Mouse (Mus musculus): ENCODE data around the gene Fuom.

Fuom gene

DNA sequence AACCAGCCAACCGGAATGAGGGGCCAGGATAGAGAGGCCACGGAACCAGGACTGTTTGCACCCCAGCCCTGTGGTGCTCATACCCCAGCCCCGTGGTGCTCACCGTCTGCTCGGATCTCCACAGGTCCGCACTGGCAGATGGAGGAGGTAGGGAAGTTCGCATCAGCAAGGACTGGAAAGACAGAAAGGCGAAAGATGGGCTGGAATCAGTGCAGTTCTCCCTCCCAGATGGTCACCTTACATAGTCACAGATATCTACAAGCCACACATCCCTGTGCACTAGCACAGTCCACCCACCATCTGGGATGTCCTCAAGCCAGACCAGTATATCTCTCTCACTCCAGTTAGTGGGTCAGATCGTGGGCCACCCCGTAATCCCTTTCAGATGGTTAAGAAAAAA lies 743 bp downstream of the Fuom start:
- no peak for DNase-seq (ENCODE audit: low spot score in 2 of 2)

- no peak for DNase-seq (ENCODE audit: low spot score in 2 of 2)
Observed at GRCm38 (mm10) chr7:140098466-140098865, 3.8 kb downstream of the Fuom start.

- no peak for DNase-seq (ENCODE audit: low spot score in 2 of 2)
Observed at GRCm38 (mm10) chr7:140096055-140096454, 6.2 kb downstream of the Fuom start.

GRCm38 (mm10) chr7:140095556-140095955 lies 6.7 kb downstream of the Fuom start:
- no peak for DNase-seq (ENCODE audit: low spot score in 2 of 2)

GRCm38 (mm10) chr7:140094954-140095353 lies 7.3 kb downstream of the Fuom start:
- no peak for DNase-seq (ENCODE audit: low spot score in 2 of 2)

GRCm38 (mm10) chr7:140092924-140093528 lies 9.2 kb downstream of the Fuom start, which contains the start of gene Prap1:
TSS of gene Prap1 (plus strand) at chr7:140093395.
- no peak for DNase-seq (ENCODE audit: low spot score in 2 of 2)

GRCm38 (mm10) chr7:140090601-140091000 lies 11.6 kb downstream of the Fuom start:
- DNase-seq (ENCODE audit: low spot score in 2 of 2), result no peak

- DNase-seq (ENCODE audit: low spot score in 2 of 2), result peak; percentile 88 to 92
Observed at GRCm38 (mm10) chr7:140082242-140082678, 20.0 kb downstream of the Fuom start, which contains the start of gene Caly. TSS of gene Caly (minus strand) at chr7:140082548.

- no peak for DNase-seq (ENCODE audit: low spot score in 2 of 2)
Observed at GRCm38 (mm10) chr7:140081408-140082241, 20.6 kb downstream of the Fuom start.

GRCm38 (mm10) chr7:140080503-140081156 lies 21.6 kb downstream of the Fuom start:
- peak; percentile 83 to 88 for DNase-seq (ENCODE audit: low spot score in 2 of 2)

DNA sequence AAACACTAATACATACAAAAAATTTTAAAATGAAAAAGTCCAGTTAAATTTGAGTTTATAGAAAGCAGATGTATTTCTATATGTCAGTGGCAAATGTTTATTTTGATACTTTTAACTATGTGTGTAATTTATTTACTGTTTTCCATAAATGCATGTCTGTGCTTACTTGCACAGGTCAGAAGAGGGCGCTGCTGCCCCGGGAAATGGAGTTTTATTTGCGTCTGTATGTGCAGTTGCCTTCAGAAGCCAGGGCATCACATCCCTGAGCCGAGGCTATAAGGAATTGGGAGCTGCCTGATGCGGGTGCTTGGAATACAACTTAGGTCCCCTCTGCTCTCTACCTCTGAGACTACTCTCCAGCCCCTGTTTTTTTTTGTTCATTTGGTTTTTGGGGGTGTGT lies 23.5 kb downstream of the Fuom start:
- peak in 1 of 2 experiments; percentile 68 for DNase-seq (ENCODE audit: low spot score in 2 of 2)

GRCm38 (mm10) chr7:140077698-140078097 lies 24.5 kb downstream of the Fuom start:
- DNase-seq (ENCODE audit: low spot score in 2 of 2), result no peak

DNA sequence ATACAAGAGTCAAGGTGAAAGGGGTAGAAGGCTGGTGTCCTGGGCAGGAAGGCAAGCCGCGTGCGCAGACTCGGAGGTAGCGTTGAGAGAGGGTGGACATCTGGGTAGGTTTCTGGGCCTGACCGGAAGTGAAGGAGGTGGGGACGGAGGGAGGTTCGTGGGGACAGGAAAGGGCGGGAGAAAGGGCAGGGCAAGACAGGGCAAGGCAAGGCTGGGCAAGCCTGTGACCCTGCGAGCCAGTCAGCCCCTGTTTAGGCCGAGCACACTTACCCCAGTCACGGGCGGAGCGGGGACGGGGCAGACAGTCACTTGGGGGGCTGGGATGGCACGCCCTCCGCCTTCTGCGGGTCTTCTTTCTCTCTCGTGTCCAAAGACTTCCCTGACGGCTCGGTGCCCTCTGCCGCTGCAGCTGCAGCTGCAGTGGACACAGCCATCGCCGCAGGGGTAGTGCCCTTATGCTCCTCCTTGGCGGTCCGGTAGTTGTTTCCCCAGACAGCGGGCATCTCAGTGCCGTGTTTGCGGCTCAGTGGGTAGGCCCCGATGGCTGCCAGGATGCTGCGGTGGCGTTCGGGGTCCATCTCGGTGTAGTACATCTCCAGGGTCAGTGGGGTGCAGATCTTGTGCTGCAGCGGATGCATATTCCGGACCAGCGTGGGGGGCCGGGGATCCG lies 32.1 kb downstream of the Fuom start:
- DNase-seq (ENCODE audit: low spot score in 2 of 2), result no peak

- DNase-seq (ENCODE audit: low spot score in 2 of 2), result no peak
Observed at GRCm38 (mm10) chr7:140067397-140067796, 34.8 kb downstream of the Fuom start.

- DNase-seq (ENCODE audit: low spot score in 2 of 2), result peak; percentile 57 to 76
Observed at GRCm38 (mm10) chr7:140063092-140063491, 39.1 kb downstream of the Fuom start.

DNA sequence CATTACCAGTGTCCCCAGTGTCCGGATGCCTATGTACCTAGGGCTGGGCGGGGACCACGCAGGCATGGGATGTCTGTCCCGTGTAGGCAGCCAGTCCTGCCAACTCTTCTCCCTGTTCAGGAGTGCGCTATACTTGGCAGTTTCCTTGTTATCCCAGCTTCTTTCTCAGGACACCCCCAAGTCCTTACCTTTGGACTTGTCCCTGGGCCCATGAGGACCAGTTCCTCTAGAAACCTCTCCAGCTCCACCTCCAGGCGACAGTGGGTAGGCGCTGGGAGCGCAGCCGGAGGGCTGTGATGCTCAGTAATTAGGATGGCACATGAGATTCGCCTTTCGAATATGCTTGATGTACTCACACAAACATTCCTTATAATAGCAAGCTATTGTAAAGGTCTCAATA lies 39.9 kb downstream of the Fuom start:
- no peak for DNase-seq (ENCODE audit: low spot score in 2 of 2)

DNA sequence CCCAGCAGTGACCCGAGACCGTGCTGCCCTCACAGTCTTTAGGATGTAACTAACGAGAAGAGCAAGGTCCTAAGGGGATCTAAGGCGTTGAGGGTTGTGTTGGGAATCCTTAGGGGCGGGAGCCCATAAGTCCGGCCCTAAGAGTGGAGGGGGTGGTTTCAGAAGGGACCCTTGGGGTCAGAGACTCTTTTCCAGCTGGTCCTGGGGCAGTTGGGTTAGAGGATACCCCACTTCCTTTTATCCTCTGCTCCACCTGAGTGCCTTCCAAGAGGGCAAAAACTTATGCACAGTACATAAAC lies 40.5 kb downstream of the Fuom start:
- no peak for DNase-seq (ENCODE audit: low spot score in 2 of 2)

DNA sequence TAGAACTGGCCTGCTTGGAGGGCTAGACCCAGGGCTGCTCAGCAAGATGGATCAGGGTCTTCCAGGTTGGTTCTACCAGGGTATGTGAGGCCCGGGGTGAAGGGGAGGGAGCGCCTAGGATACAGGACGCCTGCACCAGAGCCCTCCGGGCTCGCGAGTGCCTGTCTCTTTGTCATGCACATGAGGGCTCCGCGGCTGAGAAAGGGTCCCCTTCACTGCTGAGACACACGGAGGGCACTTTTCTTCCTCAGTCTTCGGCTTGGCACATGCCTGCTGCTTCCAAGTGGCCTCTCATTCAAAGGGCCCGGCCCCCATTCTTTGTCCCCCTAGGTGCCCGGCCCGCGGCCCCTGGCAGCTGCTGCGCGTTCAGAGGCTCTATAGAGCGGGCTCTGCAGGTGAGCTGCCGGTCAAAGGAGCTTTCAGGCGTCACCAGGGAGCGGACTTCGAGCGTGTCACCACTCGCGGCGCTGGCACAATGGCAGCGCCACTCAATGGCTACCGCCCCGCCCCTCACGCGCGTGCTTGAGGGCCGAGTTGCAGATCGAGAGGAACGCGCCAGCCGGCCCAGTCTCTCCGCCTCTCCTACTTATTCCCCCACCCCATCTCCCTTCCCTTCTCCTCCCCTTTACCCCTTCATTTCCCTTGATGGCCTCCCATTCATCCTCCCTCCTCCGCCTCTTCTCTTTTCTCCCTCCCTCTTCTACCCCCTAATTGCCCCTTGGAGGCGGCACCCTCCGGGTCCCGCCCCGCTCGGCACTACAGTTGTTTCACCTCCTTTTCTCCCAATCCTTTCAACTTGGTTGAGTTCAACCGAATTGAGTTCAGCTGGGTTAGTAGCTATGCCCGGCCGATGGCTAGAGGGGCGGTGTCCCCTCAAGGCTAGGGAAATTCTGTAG lies 41.1 kb downstream of the Fuom start:
- no peak for DNase-seq (ENCODE audit: low spot score in 2 of 2)

DNA sequence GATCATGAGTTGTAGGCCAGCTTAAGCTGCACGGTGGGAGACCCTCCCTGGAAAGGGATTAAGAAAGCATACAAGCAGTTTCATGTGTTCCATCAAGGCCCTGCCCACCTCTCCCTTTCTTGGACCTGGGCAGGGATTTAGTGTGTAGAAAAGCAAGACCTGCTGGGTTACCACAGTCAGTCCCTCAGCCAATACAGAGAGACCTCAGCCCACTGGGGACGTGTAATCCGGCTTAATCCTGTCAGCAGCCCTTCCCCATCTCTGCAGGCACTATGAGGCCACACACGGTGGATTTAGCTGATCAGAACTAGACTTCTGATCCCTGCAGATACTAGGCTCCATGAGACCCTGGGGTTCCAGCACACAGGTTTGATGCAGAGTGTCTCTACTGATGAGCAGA lies 42.6 kb downstream of the Fuom start:
- DNase-seq (ENCODE audit: low spot score in 2 of 2), result no peak

GRCm38 (mm10) chr7:140058528-140058927 lies 43.7 kb downstream of the Fuom start:
- no peak for DNase-seq (ENCODE audit: low spot score in 2 of 2)

Measured in frontal cortex, postnatal 14 days (tissue).